Mouse (Mus musculus) hindbrain, embryonic 10.5 days (tissue): ENCODE measurements around the gene Pdhx. TPM values are rescaled to one million over a fixed set of nuclear protein-coding genes. Genes with fewer than 3 reads are reported as not detected.

Experiments
- DNase-seq: peaks from one replicate; pipeline ENCODE4 v3.0.0-alpha.2; 2017; ENCODE audit warnings: low spot score
- H3K27ac ChIP-seq: fragments of 300-500 bp; sonication (generic); 2 replicates; pipeline ENCODE4 v1.5.1; 2016; ENCODE audit warnings: mild to moderate bottlenecking, moderate library complexity
- H3K27me3 ChIP-seq: fragments of 300-500 bp; sonication (generic); 2 replicates; pipeline ENCODE4 v1.6.1; 2016; ENCODE audit warnings: mild to moderate bottlenecking; ENCODE audit not compliant: poor library complexity, insufficient read depth, severe bottlenecking
- H3K36me3 ChIP-seq: fragments of 300-500 bp; sonication (generic); 2 replicates; pipeline ENCODE4 v1.6.1; 2016; ENCODE audit warnings: mild to moderate bottlenecking, moderate library complexity
- H3K4me1 ChIP-seq: fragments of 300-500 bp; sonication (generic); replicated peaks from 2 replicates; pipeline ENCODE4 v1.6.1; 2016; ENCODE audit warnings: mild to moderate bottlenecking
- H3K4me3 ChIP-seq: fragments of 300-500 bp; sonication (generic); 2 replicates; pipeline ENCODE4 v1.5.1; 2016; ENCODE audit warnings: mild to moderate bottlenecking, moderate library complexity
- H3K9me3 ChIP-seq: fragments of 300-500 bp; sonication (generic); 2 replicates; pipeline ENCODE4 v1.6.1; 2016; ENCODE audit warnings: mild to moderate bottlenecking, moderate library complexity
- WGBS: fragments of 180-500 bp; shearing (Covaris S2); methylation state at CpG from one replicate; pipeline ENCODE4 v1.1.7; 2016; 5-methylcytosine and 5-hydroxymethylcytosine counted together
- polyA plus RNA-seq: library from polyadenylated mRNA; unstranded; fragments of >200 nt; fragmentation: Nextera tagmentation; extraction: Ambion mirVana; gene quantifications from 2 replicates; pipeline ENCODE4 v1.2.1, GENCODE M21; 2016

The Pdhx gene
- polyA plus RNA-seq, 1 experiment from 2014 or later: 40.3 TPM

DNA sequence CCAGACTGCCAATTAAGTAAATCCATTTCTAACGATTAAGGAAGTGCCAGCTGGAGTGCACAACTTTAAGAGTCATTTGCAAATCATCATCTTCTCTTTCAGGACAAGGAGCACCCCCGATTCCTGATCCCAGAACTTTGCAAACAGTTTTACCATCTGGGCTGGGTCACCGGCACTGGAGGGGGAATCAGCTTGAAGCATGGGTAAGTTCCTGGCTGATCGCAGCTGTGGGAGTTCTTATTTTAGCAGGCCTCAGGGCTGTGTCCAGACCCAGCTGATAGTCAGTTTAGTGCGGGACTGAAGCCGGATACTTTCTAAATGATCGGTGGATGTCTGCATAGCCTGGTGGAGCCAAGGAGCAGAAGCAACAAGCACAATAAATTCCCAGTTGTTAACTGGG, 9.5 kb upstream of the Pdhx start:
- 79% methylated on average over 7 of the region's 7 CpGs for WGBS

DNA sequence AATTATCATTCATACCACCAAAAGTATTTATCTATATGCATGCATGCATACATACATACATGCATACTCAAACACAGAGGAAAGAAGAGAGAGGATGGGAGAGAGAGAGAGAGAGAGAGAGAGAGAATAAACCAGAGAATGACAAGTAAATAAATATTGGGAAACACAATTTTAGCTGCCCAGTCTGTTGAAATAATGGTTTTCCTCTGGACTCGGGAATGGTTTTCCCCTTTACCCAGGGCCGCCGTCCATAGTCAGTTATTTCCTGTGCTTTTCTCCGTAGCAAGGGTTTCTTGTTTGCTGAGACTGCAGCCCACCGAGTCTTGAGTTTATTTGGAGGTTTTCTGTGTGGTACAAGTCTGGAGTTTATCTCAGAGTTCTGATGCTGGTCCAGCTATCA, 8.4 kb upstream of the Pdhx start:
- WGBS: 84% methylated on average over 5 of the region's 5 CpGs
- H3K4me1 ChIP-seq: no peaks in the 10 kb centered on the region
- no peak for DNase-seq

More for the DNA sequence above, 9.5 kb upstream of the Pdhx start:
- Histone ChIP-seq H3K36me3 (0 out of 2 replicates have a peak, but pooled peaks cover 9% of the 10 kb centered on the region), H3K4me1 (no peaks in the 10 kb centered on the region), H3K4me3 (no peak overlapping the region), H3K27me3 (no peaks in the 10 kb centered on the region), H3K27ac (no peak overlapping the region), H3K9me3 (no peaks in the 10 kb centered on the region)
- no peak for DNase-seq

GRCm38 (mm10) chr2:103081117-103081516, 7.8 kb upstream of the Pdhx start:
- Histone ChIP-seq H3K4me3 (no peak overlapping the region), H3K36me3 (0 out of 2 replicates have a peak, but pooled peaks cover 4% of the 10 kb centered on the region), H3K9me3 (no peaks in the 10 kb centered on the region), H3K4me1 (no peaks in the 10 kb centered on the region), H3K27ac (no peak overlapping the region), H3K27me3 (no peaks in the 10 kb centered on the region)
- WGBS: 77% methylated on average over 6 of the region's 6 CpGs
- no peak for DNase-seq

More for the DNA sequence above, 8.4 kb upstream of the Pdhx start:
- Histone ChIP-seq H3K27ac (no peak overlapping the region), H3K36me3 (0 out of 2 replicates have a peak, but pooled peaks cover 4% of the 10 kb centered on the region), H3K27me3 (no peaks in the 10 kb centered on the region), H3K4me3 (no peak overlapping the region), H3K9me3 (no peaks in the 10 kb centered on the region)

DNA sequence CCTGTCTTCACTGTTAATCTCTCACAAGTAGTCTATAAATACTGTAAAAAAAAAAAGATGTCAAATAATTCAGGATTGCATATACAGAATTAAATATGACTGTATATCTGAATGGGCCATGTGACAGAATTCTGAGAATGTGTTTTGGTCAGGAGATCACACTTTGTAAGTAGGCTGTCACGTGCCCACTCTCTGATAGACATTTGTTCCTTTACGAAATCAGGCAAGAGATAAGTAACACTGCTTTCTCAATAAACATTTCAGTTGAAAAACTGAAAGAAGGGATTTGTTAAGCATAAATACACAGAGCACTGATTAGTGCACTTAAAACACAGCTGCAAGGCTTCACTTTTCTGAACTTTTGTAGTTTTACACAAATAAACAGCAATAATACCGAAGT, 2.7 kb downstream of the Pdhx start:
- H3K27ac ChIP-seq: no peak overlapping the region
- no peaks in the 10 kb centered on the region for H3K36me3 ChIP-seq
- H3K4me3 ChIP-seq: no peak overlapping the region
- 90% methylated on average over 3 of the region's 3 CpGs for WGBS
- no peak for DNase-seq
- H3K27me3 ChIP-seq: no peaks in the 10 kb centered on the region
- no peaks in the 10 kb centered on the region for H3K9me3 ChIP-seq
- peaks cover 27% of the 10 kb centered on the region for H3K4me1 ChIP-seq

DNA sequence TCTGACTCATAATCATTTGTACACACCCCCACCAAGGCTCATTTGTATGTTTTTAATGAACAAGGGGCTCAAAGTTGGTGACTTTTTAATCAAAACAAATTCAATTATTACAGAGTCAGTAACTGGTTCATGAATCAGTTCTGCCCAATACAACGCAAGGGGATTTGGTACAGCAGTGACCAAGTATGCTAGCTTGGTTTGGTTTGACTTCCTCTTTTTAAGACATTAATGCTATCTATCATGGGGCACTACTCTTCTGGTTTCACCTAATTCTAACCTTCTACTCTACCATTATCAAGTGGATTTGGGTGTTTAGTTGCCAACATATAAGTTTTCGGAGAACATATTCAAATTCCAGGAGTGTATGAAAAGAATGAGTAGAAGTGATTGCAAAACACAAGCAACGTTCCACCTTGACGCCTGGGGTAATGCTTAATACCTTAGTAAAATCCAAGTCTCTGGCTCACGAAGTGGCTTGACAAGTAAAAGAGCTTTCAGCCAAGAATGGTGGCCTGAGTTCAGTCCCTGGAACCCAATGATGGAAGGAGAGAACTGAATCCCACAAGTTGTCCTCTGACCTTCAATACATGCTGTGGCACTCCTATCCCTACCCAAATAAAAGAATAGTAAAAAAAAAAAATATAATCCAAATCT, 3.4 kb downstream of the Pdhx start:
- 95% methylated on average over 5 of the region's 5 CpGs for WGBS
- H3K27me3 ChIP-seq: no peaks in the 10 kb centered on the region
- no peaks in the 10 kb centered on the region for H3K36me3 ChIP-seq
- peaks cover 27% of the 10 kb centered on the region for H3K4me1 ChIP-seq
- no peak overlapping the region for H3K4me3 ChIP-seq
- H3K9me3 ChIP-seq: no peaks in the 10 kb centered on the region
- H3K27ac ChIP-seq: no peak overlapping the region
- DNase-seq: no peak

- WGBS: 90% methylated on average over 1 of the region's 1 CpGs
Measured at GRCm38 (mm10) chr2:103068602-103069001, 4.7 kb downstream of the Pdhx start.

DNA sequence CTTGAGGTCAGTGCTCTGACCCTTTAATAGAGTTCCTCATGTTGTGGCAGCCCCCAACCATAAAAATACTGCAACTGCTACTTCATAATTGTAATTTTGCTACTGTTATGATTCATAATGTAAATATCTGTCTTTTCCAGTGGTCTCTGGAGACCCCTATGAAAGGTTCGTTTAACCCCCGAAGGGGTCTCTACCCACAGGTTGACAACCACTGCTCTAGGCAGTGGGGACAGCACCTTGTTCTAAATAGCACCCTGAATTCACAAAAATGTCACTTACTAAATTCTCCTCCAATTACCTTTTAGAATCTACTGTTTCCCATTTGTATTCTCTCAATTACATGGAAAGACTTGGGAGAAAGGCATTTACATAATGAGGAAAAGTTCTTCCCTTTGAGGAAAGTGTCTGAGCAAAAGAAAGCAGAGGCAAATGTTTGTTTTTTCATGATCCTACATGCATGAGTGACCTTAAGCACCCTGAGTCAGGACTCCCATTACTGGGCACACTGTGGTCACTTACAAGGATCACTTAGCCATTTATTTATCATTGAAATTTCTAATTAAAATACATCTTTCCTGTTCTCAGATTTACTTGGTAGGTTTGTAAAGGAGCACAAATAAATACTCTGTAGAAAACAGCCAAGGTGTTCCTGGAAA, 5.6 kb downstream of the Pdhx start:
- no peaks in the 10 kb centered on the region for H3K9me3 ChIP-seq
- no peaks in the 10 kb centered on the region for H3K36me3 ChIP-seq
- peaks cover 21% of the 10 kb centered on the region for H3K4me1 ChIP-seq
- H3K4me3 ChIP-seq: no peak overlapping the region
- H3K27ac ChIP-seq: no peak overlapping the region
- WGBS: 98% methylated on average over 2 of the region's 2 CpGs
- H3K27me3 ChIP-seq: no peaks in the 10 kb centered on the region
- DNase-seq: no peak

More at GRCm38 (mm10) chr2:103068602-103069001, 4.7 kb downstream of the Pdhx start:
- no peak for DNase-seq
- Histone ChIP-seq H3K9me3 (no peaks in the 10 kb centered on the region), H3K4me3 (no peak overlapping the region), H3K27ac (no peak overlapping the region), H3K4me1 (peaks cover 20% of the 10 kb centered on the region), H3K36me3 (no peaks in the 10 kb centered on the region), H3K27me3 (no peaks in the 10 kb centered on the region)

DNA sequence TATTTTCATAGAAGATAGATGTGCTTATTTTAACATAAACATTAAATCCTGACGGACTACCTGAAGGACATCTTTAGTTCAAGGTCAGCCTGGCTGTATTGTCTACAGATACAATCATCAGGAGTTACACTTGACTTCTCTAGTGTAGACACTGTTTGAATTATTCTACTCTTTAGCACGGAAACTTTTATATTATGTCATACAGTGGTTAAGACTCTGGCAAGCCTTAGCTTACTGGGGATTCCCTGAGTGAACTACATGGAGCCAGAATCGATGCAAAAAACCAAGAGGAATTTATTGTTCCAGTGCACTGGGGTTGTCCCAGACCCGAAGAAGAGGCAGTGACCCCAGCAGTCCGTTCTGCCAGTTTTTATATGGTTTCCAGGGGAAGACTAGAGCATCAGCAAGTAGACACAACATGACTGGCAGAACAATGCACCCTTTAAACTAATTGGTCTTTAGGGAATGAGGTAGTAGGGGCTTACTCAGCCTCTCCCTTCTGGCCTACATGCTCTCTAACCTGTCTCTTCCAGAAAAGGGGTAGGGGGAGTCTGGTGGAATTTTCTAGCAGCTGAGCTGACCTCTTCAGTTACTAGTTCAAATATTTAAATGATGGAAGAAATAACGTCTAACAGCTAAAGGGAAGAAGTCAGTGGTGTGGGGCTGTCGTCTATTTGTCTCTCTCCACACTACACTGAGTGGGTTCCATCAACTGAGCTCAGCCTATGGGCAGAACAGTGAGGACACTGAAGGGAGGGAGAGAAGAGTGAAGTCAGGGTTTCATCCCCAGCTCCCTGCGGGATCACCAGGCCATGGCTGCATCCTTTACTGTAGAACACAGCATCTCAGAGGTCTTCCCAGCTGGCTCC, 6.4 kb downstream of the Pdhx start:
- H3K4me3 ChIP-seq: no peak overlapping the region
- peaks cover 14% of the 10 kb centered on the region for H3K4me1 ChIP-seq
- H3K27me3 ChIP-seq: no peaks in the 10 kb centered on the region
- no peaks in the 10 kb centered on the region for H3K36me3 ChIP-seq
- DNase-seq: no peak
- H3K9me3 ChIP-seq: no peaks in the 10 kb centered on the region
- 88% methylated on average over 8 of the region's 8 CpGs for WGBS
- H3K27ac ChIP-seq: no peak overlapping the region

DNA sequence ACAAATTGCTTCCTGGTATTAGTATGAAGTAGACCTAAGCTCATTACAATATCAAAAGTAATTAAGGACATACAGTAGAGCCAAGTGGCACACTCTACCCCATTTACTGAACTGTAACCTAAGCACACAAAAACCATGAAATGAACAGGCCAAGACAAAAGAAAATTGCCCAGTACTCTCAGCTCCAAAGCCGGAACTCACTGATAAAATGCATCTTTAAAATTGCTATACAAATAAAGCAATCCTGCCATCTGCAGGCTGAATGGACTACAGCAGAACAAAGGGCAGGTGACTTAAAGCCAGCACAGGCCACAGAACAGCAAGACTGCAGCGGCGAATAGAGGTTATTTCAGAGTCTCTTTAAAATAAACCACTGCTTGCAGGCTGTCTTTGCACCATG, 10.4 kb downstream of the Pdhx start:
- WGBS: 51% methylated on average over 3 of the region's 3 CpGs

GRCm38 (mm10) chr2:103058266-103058665, 15.0 kb downstream of the Pdhx start:
- no peak for DNase-seq
- Histone ChIP-seq H3K9me3 (no peaks in the 10 kb centered on the region), H3K27me3 (no peaks in the 10 kb centered on the region), H3K4me1 (0 out of 2 replicates have a peak, but pooled peaks cover 2% of the 10 kb centered on the region), H3K36me3 (peaks cover 6% of the 10 kb centered on the region; the same call in 1 of the 2 replicates), H3K27ac (no peak overlapping the region), H3K4me3 (no peak overlapping the region)
- 93% methylated on average over 3 of the region's 3 CpGs for WGBS

More for the DNA sequence above, 10.4 kb downstream of the Pdhx start:
- peak; percentile 12 for DNase-seq
- Histone ChIP-seq H3K9me3 (no peaks in the 10 kb centered on the region), H3K27me3 (no peaks in the 10 kb centered on the region), H3K27ac (no peak overlapping the region), H3K36me3 (no peaks in the 10 kb centered on the region), H3K4me3 (no peak overlapping the region), H3K4me1 (0 out of 2 replicates have a peak, but pooled peaks cover 6% of the 10 kb centered on the region)

- H3K36me3 ChIP-seq: peaks cover 6% of the 10 kb centered on the region; the same call in 1 of the 2 replicates
- H3K4me1 ChIP-seq: no peaks in the 10 kb centered on the region
- 92% methylated on average over 6 of the region's 6 CpGs for WGBS
- no peak overlapping the region for H3K4me3 ChIP-seq
- no peak for DNase-seq
- no peaks in the 10 kb centered on the region for H3K9me3 ChIP-seq
- H3K27ac ChIP-seq: no peak overlapping the region
- H3K27me3 ChIP-seq: no peaks in the 10 kb centered on the region
Measured at GRCm38 (mm10) chr2:103055820-103056219, 17.5 kb downstream of the Pdhx start.

GRCm38 (mm10) chr2:103051937-103052893, 21.1 kb downstream of the Pdhx start:
- H3K4me1 ChIP-seq: no peaks in the 10 kb centered on the region
- DNase-seq: no peak
- peaks cover 6% of the 10 kb centered on the region; the same call in 1 of the 2 replicates for H3K36me3 ChIP-seq
- whole genome bisulfite sequencing: 88% methylated on average over 19 of the region's 19 CpGs
- no peak overlapping the region for H3K4me3 ChIP-seq
- H3K27ac ChIP-seq: no peak overlapping the region
- H3K9me3 ChIP-seq: no peaks in the 10 kb centered on the region
- no peaks in the 10 kb centered on the region for H3K27me3 ChIP-seq
